37 mouse cellular contexts compared by ENCODE assay signal in genomic region chr11:98563025-98563424, GRCm38 (mm10). TPM values are rescaled to one million over a fixed set of nuclear protein-coding genes. Genes with fewer than 3 reads are reported as not detected.
DNase-seq lines count a peak whose midpoint lies in the region; ATAC-seq and TF ChIP-seq lines count a peak whose summit lies in the region.
"Had no signal": no experiment of that assay in that cellular context is flagged by ENCODE, and none has a peak within 500 bp of the region (broad histone marks: within the 10 kb centered on the region; RNA-seq: fewer than 3 reads in every experiment).

No protein-coding gene starts in this region.

- no peaks in the 10 kb centered on the region for H3K36me3 ChIP-seq in small intestine, adult 2 months (ENCODE audit: control insufficient read depth, insufficient read depth, low read length)
- no peaks in the 10 kb centered on the region for H3K36me3 ChIP-seq in kidney, adult 2 months (ENCODE audit: control insufficient read depth, insufficient read depth, low read length)
- H3K36me3 ChIP-seq: embryonic facial prominence, embryonic 10.5 days; embryonic facial prominence, embryonic 13.5 days; forebrain, embryonic 10.5 days; heart, embryonic 12.5 days; heart, embryonic 15.5 days; hindbrain, embryonic 10.5 days; hindbrain, embryonic 13.5 days had no signal

- 43% methylated on average over 3 of the region's 3 CpGs for WGBS in small intestine, adult 2 months
- WGBS in kidney, adult 2 months = 91% methylated on average over 3 of the region's 3 CpGs

- H3K27me3 ChIP-seq in small intestine, adult 2 months (ENCODE audit: control insufficient read depth, insufficient read depth, low read length) = no peaks in the 10 kb centered on the region
- H3K27me3 ChIP-seq in kidney, adult 2 months (replicated peaks; ENCODE audit: control insufficient read depth, insufficient read depth, low read length) = no peaks in the 10 kb centered on the region; the same call in 1 of the 2 replicates
- H3K27me3 ChIP-seq: heart, embryonic 15.5 days; hindbrain, embryonic 13.5 days had no signal

- peak overlapping the region; percentile 83; the same call in 1 of the 2 replicates for H3K27ac ChIP-seq in small intestine, adult 2 months (ENCODE audit: insufficient read depth, low read depth, low read length)
- no peak overlapping the region for H3K27ac ChIP-seq in kidney, adult 2 months (ENCODE audit: insufficient read depth, low read depth, low read length)
- H3K27ac ChIP-seq: embryonic facial prominence, embryonic 10.5 days; embryonic facial prominence, embryonic 13.5 days; forebrain, embryonic 10.5 days; gastrocnemius, adult 2 months; heart, embryonic 15.5 days; hindbrain, embryonic 10.5 days; hindbrain, embryonic 13.5 days had no signal

- DNase-seq in CD4-positive helper T cell, adult 2 months (ENCODE audit: low read depth, low spot score) = peak; percentile 39
- DNase-seq in induced T-regulatory cell, adult 2 months (ENCODE audit: low read depth) = peak; percentile 79
- DNase-seq in gastrocnemius, postnatal 25 days = no peak
- no peak for DNase-seq in kidney, adult 2 months
- DNase-seq: adrenal gland, postnatal 14 days; B cell, adult 2 months; cerebellum, adult 11-12 months; cerebellum, adult 8-10 months; cerebellum, postnatal 10 days; cerebellum, postnatal 36 days; embryo, embryonic 11 days; forebrain, postnatal 0 days; gastrocnemius, adult 2 months; gastrocnemius, postnatal 14 days; heart, adult 18-20 months; heart, postnatal 10 days; heart, postnatal 36 days; kidney, adult 8-10 months had no signal

- H3K4me1 ChIP-seq in small intestine, adult 2 months (ENCODE audit: control insufficient read depth, insufficient read depth, insufficient read length, low read length) = peaks cover 23% of the 10 kb centered on the region
- no peaks in the 10 kb centered on the region for H3K4me1 ChIP-seq in kidney, adult 2 months (ENCODE audit: control insufficient read depth, insufficient read depth, low read length)
- H3K4me1 ChIP-seq: hindbrain, embryonic 13.5 days had no signal

- H3K4me3 ChIP-seq in small intestine, adult 2 months (ENCODE audit: low read depth, low read length) = no peak overlapping the region
- no peak overlapping the region for H3K4me3 ChIP-seq in kidney, adult 2 months (ENCODE audit: insufficient read depth, low read depth, low read length)
- H3K4me3 ChIP-seq: embryonic facial prominence, embryonic 10.5 days; embryonic facial prominence, embryonic 13.5 days; forebrain, embryonic 10.5 days; gastrocnemius, adult 2 months; heart, embryonic 12.5 days; heart, embryonic 15.5 days; hindbrain, embryonic 10.5 days; hindbrain, embryonic 13.5 days had no signal

- TF ChIP-seq POLR2A in small intestine, adult 2 months (IDR thresholded peaks at IDR 0.05; ENCODE audit: low read depth, low read length) = no peak
- TF ChIP-seq POLR2A in kidney, adult 2 months (IDR thresholded peaks at IDR 0.05; ENCODE audit: low read depth, low read length) = no peak

- ATAC-seq in CD4-positive, CD25-positive, alpha-beta regulatory T cell, adult 4 months = peak; percentile 90
- ATAC-seq in erythroblast, adult 5-6 weeks (replicated peaks; ENCODE audit: low FRiP score, poor library complexity, severe bottlenecking) = no peak
- ATAC-seq: forebrain, embryonic 14.5 days; forebrain, postnatal 0 days; hindbrain, embryonic 16.5 days had no signal

- no peak for TF ChIP-seq CTCF in small intestine, adult 2 months (IDR thresholded peaks at IDR 0.05; ENCODE audit: extremely low read depth, insufficient read length, insufficient replicate concordance, low read depth, low read length)
- TF ChIP-seq CTCF in kidney, adult 2 months (conservative IDR thresholded peaks at IDR 0.05; ENCODE audit: insufficient read depth, insufficient read length, low read depth, low read length) = no peak

RNA-seq across cellular contexts. Expression of gene Zpbp2, which starts 12.1 kb away (rescaled TPM):
- polyA plus RNA-seq in CD4-positive, CD25-positive, alpha-beta regulatory T cell, adult 4 months (2017; shearing (Covaris generic)) = 1 to 10 TPM; 5.0 to 6.0 TPM
- not detected in 2 replicates for polyA plus RNA-seq in small intestine, adult 2 months (2012; rRNA removed)
- total RNA-seq in gastrocnemius, postnatal 25 days (2021) = not detected
- polyA plus RNA-seq in kidney, adult 2 months (2012; rRNA removed) = 0.26 and 0.34 TPM in 2 replicates
- not detected in 2 replicates for total RNA-seq in erythroblast, adult 5-6 weeks (2015; ENCODE audit: low replicate concordance)
- total RNA-seq in erythroblast, adult 5-6 weeks (2017; ENCODE audit: low replicate concordance) = 4.6 TPM in 1 of 2 replicates, not detected in the other
- total RNA-seq: adrenal gland, postnatal 14 days; forebrain, postnatal 0 days; gastrocnemius, adult 2 months; gastrocnemius, postnatal 14 days; heart, adult 18-20 months; heart, postnatal 10 days; heart, postnatal 36 days had no signal
- polyA plus RNA-seq: embryonic facial prominence, embryonic 13.5 days; forebrain, embryonic 14.5 days; forebrain, postnatal 0 days; hindbrain, embryonic 13.5 days had no signal

RNA-seq across cellular contexts. Expression of gene Ikzf3, which starts 17.2 kb away (rescaled TPM):
- 10 to 100 TPM; 77.0 to 98.7 TPM for polyA plus RNA-seq in CD4-positive, CD25-positive, alpha-beta regulatory T cell, adult 4 months (2017; shearing (Covaris generic))
- polyA plus RNA-seq in small intestine, adult 2 months (2012; rRNA removed) = 6.6 and 9.7 TPM in 2 replicates
- total RNA-seq in gastrocnemius, postnatal 25 days (2021) = under 1 TPM in 1 of 2 experiments, not detected in 1; 0.15 TPM
- 0.58 and 3.9 TPM in 2 replicates for polyA plus RNA-seq in kidney, adult 2 months (2012; rRNA removed)
- total RNA-seq in erythroblast, adult 5-6 weeks (2015; ENCODE audit: low replicate concordance) = 2.7 and 3.1 TPM in 2 replicates
- 1.4 and 2.6 TPM in 2 replicates for total RNA-seq in erythroblast, adult 5-6 weeks (2017; ENCODE audit: low replicate concordance)
- polyA plus RNA-seq: forebrain, embryonic 14.5 days had no signal

RNA-seq across cellular contexts. Expression of gene Ormdl3, which starts 24.1 kb away (rescaled TPM):
- polyA plus RNA-seq in CD4-positive, CD25-positive, alpha-beta regulatory T cell, adult 4 months (2017; shearing (Covaris generic)) = 10 to 100 TPM; 25.9 to 53.6 TPM
- polyA plus RNA-seq in small intestine, adult 2 months (2012; rRNA removed) = 46.3 and 105 TPM in 2 replicates
- total RNA-seq in gastrocnemius, postnatal 25 days (2021) = 10 to 100 TPM; 19.9 to 28.2 TPM
- 57.2 and 60.2 TPM in 2 replicates for polyA plus RNA-seq in kidney, adult 2 months (2012; rRNA removed)
- total RNA-seq in erythroblast, adult 5-6 weeks (2015; ENCODE audit: low replicate concordance) = 20.5 and 31.9 TPM in 2 replicates
- total RNA-seq in erythroblast, adult 5-6 weeks (2017; ENCODE audit: low replicate concordance) = 37.9 and 51.6 TPM in 2 replicates

RNA-seq across cellular contexts. Expression of gene Lrrc3c, which starts 35.1 kb away (rescaled TPM):
- not detected for polyA plus RNA-seq in CD4-positive, CD25-positive, alpha-beta regulatory T cell, adult 4 months (2017; shearing (Covaris generic))
- not detected in 2 replicates for polyA plus RNA-seq in small intestine, adult 2 months (2012; rRNA removed)
- not detected for total RNA-seq in gastrocnemius, postnatal 25 days (2021)
- polyA plus RNA-seq in kidney, adult 2 months (2012; rRNA removed) = not detected in 2 replicates
- not detected in 2 replicates for total RNA-seq in erythroblast, adult 5-6 weeks (2015; ENCODE audit: low replicate concordance)
- not detected in 2 replicates for total RNA-seq in erythroblast, adult 5-6 weeks (2017; ENCODE audit: low replicate concordance)
- total RNA-seq: adrenal gland, adult 18-20 months; adrenal gland, postnatal 14 days; adrenal gland, postnatal 4 days; forebrain, postnatal 0 days; gastrocnemius, adult 2 months; gastrocnemius, postnatal 14 days; heart, adult 18-20 months; heart, postnatal 10 days; heart, postnatal 36 days; MEL had no signal
- polyA plus RNA-seq: cortical plate, adult 2 months; embryonic facial prominence, embryonic 10.5 days; embryonic facial prominence, embryonic 13.5 days; forebrain, embryonic 10.5 days; forebrain, embryonic 14.5 days; forebrain, postnatal 0 days; frontal cortex, adult 2 months; gonadal fat pad, adult 2 months; heart, embryonic 12.5 days; heart, embryonic 15.5 days; hindbrain, embryonic 10.5 days; hindbrain, embryonic 13.5 days; hindbrain, embryonic 16.5 days; intestine, embryonic 14.5 days had no signal

Comparison
In these comparisons a context has a peak if more than half of its experiments do, and no peak if none do; other contexts are left out.
1. DNase-seq: peak in CD4-positive helper T cell, adult 2 months (single experiment) and induced T-regulatory cell, adult 2 months (single experiment); none in gastrocnemius, postnatal 25 days (single experiment) and kidney, adult 2 months (single experiment).